Mouse (Mus musculus): ENCODE measurements around the gene Zfp341.

DNA sequence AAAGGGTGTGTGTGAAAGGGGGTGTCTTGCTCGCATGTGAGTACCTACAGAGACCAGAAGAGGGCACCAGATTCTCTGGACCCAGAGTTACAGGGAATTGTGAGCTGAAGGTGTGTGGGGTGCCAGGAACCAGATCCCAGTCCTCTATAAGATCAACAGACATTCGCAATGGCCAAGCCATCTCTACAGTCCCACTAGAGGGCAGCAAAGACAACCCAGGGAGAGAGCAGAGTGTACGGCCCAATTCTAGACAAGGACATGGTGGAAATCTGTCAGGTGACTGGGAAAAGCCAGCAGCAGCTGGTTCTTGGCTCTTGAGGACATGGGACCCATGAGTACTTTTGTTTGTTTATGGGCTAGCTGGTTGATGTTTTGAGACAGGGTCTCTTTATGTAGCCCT is 20.1 kb upstream of the Zfp341 start:
- TF ChIP-seq CTCF (IDR thresholded peaks at IDR 0.05), result peak; percentile 81
- no peak for TF ChIP-seq EP300 (IDR thresholded peaks at IDR 0.05; ENCODE audit: insufficient read depth, low read depth, low read length)
